Mouse (Mus musculus) heart, embryonic 14.5 days (tissue): ENCODE data around the gene Stim2. TPM values are rescaled to one million over a fixed set of nuclear protein-coding genes. Genes with fewer than 3 reads are reported as not detected.

ENCODE experiments used
- ATAC-seq: fragments of 200-750 bp; cut with Nextera tagmentation; 2 replicates; pipeline ENCODE4 v1.8.0; 2017; ENCODE audit warnings: low read depth, moderate TSS enrichment; ENCODE audit not compliant: insufficient number of reproducible peaks, insufficient read depth, low FRiP score
- H3K27ac ChIP-seq, 2 experiments: fragments of 200-500 bp in 1 of 2; fragments of 300-500 bp in 1 of 2; sonication (generic) in 1 of 2; replicated peaks in 1 of 2; 2 replicates each; pipeline ENCODE4 v1.5.1; 2012 to 2014; ENCODE audit warnings: low read depth in 2 of 2, low read length in 2 of 2, control low read depth in 1 of 2, mild to moderate bottlenecking in 1 of 2, mixed read lengths in 1 of 2; ENCODE audit not compliant: control insufficient read depth in 1 of 2, insufficient read depth in 1 of 2
- H3K27me3 ChIP-seq: fragments of 300-500 bp; sonication (generic); 2 replicates; pipeline ENCODE4 v1.6.1; 2014; ENCODE audit warnings: mild to moderate bottlenecking, low read length, control low read depth; ENCODE audit not compliant: control insufficient read depth, insufficient read depth
- H3K36me3 ChIP-seq: fragments of 300-500 bp; sonication (generic); 2 replicates; pipeline ENCODE4 v1.6.1; 2014; ENCODE audit warnings: mild to moderate bottlenecking, control low read depth, low read length, mixed read lengths; ENCODE audit not compliant: control insufficient read depth, insufficient read depth
- H3K4me1 ChIP-seq, 2 experiments: fragments of 200-500 bp in 1 of 2; fragments of 300-500 bp in 1 of 2; sonication (generic) in 1 of 2; 2 replicates each; pipeline ENCODE4 v1.6.1; 2012 to 2014; ENCODE audit warnings: low read length in 2 of 2, control low read depth in 1 of 2, mixed read lengths in 1 of 2; ENCODE audit not compliant: control insufficient read depth in 2 of 2, insufficient read depth in 2 of 2
- H3K4me2 ChIP-seq: fragments of 300-500 bp; sonication (generic); 2 replicates; pipeline ENCODE4 v1.6.1; 2014; ENCODE audit warnings: mild to moderate bottlenecking, low read length
- H3K4me3 ChIP-seq, 2 experiments: fragments of 200-500 bp in 1 of 2; fragments of 300-500 bp in 1 of 2; sonication (generic) in 1 of 2; 2 replicates each; pipeline ENCODE4 v1.5.1; 2012 to 2014; ENCODE audit warnings: low read length in 2 of 2, mild to moderate bottlenecking in 2 of 2, control low read depth in 1 of 2, low read depth in 1 of 2, moderate library complexity in 1 of 2; ENCODE audit not compliant: control insufficient read depth in 1 of 2, insufficient read depth in 1 of 2
- H3K9ac ChIP-seq: fragments of 300-500 bp; sonication (generic); 2 replicates; pipeline ENCODE4 v1.6.1; 2014; ENCODE audit warnings: mild to moderate bottlenecking, low read length
- H3K9me3 ChIP-seq: fragments of 300-500 bp; sonication (generic); 2 replicates; pipeline ENCODE4 v1.6.1; 2016; ENCODE audit warnings: low read length, control low read depth; ENCODE audit not compliant: control insufficient read depth
- WGBS: fragments of 180-500 bp; shearing (Covaris S2); extraction: QIAGEN DNeasy Blood & Tissue Kit; methylation state at CpG from one replicate; pipeline ENCODE4 v1.1.7; 2014; 5-methylcytosine and 5-hydroxymethylcytosine counted together
- polyA plus RNA-seq: library from polyadenylated mRNA; unstranded; fragments of >200 nt; fragmentation: Nextera tagmentation; extraction: Ambion mirVana; gene quantifications from 2 replicates; pipeline ENCODE4 v1.2.1, GENCODE M21; 2014

The Stim2 gene
- polyA plus RNA-seq, 1 experiment from 2014 or later = 18.1 TPM

- Histone ChIP-seq H3K9me3 (no peaks in the 10 kb centered on the region), H3K9ac (no peak overlapping the region), H3K4me3 (no peak overlapping the region), H3K4me1 (peaks cover 18 to 37% of the 10 kb centered on the region in 2 experiments), H3K27me3 (no peaks in the 10 kb centered on the region), H3K27ac (no peak overlapping the region), H3K4me2 (peak overlapping the region; percentile 49), H3K36me3 (no peaks in the 10 kb centered on the region)
- WGBS = 58% methylated on average over 12 of the region's 12 CpGs
- ATAC-seq = no peak
These were observed 157.0 kb downstream of the Stim2 start for GRCm38 (mm10) chr5:54155227-54155776.

DNA sequence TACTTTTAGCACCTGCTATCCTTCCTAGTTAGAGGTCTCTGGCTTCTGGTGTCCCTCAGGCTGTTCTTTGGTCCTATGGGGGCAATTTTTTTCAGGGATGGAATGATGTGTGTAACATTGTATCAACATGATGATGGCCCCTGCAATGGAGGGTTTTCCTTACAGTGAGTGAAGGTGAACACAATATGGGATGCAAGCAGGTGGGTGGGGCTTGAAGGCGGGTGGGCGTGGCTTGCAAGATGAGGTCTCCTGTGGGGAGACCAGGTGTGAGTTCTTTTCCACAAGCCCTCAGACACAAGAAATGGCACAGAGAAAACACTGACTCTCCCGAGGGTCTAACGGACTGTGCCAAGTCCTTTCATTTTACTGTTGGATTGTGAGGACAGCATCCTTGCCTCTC lies 157.6 kb downstream of the Stim2 start:
- Histone ChIP-seq H3K4me1 (peaks cover 18 to 37% of the 10 kb centered on the region in 2 experiments), H3K36me3 (no peaks in the 10 kb centered on the region), H3K27me3 (no peaks in the 10 kb centered on the region), H3K9ac (no peak overlapping the region), H3K27ac (peak overlapping the region in 1 of 2 experiments; percentile 77; a peak in 1 of 4 replicates), H3K4me2 (no peak overlapping the region), H3K9me3 (no peaks in the 10 kb centered on the region), H3K4me3 (no peak overlapping the region)
- no peak for ATAC-seq
- WGBS = 79% methylated on average over 4 of the region's 4 CpGs

DNA sequence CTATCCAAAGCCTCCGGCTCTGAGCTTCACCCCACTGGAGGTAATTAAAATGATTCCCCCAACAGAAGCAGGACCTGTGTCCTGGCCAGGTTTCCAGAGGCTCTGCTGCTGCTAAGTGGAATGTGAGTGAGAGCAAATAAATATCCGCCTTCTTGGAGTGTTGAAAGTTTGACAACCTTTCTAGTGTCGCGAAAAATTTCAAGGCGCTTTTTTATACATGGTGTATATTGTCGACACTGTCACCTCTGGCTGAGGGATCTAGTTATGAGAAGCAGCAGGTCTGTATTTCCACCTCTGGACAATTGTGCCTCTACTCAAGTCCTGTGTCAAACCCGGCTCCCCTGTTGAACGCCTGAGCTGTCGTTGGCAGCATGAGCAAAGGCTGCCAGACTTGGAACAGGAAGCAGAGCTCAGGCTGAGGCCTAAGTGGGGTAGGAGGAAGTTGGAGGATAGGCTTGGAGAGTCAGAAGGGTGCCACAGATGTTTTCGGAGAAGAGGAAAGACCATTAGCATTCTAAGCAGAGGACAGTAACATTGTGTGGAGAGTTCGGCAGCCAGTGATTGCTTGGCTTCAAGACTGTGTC lies 158.7 kb downstream of the Stim2 start:
- no peaks in the 10 kb centered on the region for H3K36me3 ChIP-seq
- WGBS = 23% methylated on average over 11 of the region's 11 CpGs

GRCm38 (mm10) chr5:54158230-54158629 lies 159.9 kb downstream of the Stim2 start:
- Histone ChIP-seq H3K27me3 (no peaks in the 10 kb centered on the region), H3K36me3 (no peaks in the 10 kb centered on the region), H3K4me1 (peaks cover 18 to 37% of the 10 kb centered on the region in 2 experiments), H3K9me3 (no peaks in the 10 kb centered on the region), H3K4me3 (no peak overlapping the region), H3K9ac (no peak overlapping the region), H3K27ac (peak overlapping the region; percentile 42 to 77; a peak in 3 of 4 replicates), H3K4me2 (no peak overlapping the region)
- WGBS = 16% methylated on average over 9 of the region's 9 CpGs
- peak; percentile 52; the same call in 1 of the 2 replicates for ATAC-seq

More for the DNA sequence above, 158.7 kb downstream of the Stim2 start:
- H3K4me1 ChIP-seq = peaks cover 18 to 37% of the 10 kb centered on the region in 2 experiments
- H3K4me2 ChIP-seq = no peak overlapping the region
- no peaks in the 10 kb centered on the region for H3K9me3 ChIP-seq
- H3K9ac ChIP-seq = no peak overlapping the region
- H3K27me3 ChIP-seq = no peaks in the 10 kb centered on the region
- peak; percentile 29 for ATAC-seq
- no peak overlapping the region for H3K4me3 ChIP-seq
- H3K27ac ChIP-seq = peak overlapping the region; percentile 77 to 80

GRCm38 (mm10) chr5:54159156-54159793 lies 161.0 kb downstream of the Stim2 start:
- WGBS = 5% methylated on average over 6 of the region's 6 CpGs
- Histone ChIP-seq H3K9ac (peak overlapping the region; percentile 21; the same call in 1 of the 2 replicates), H3K9me3 (no peaks in the 10 kb centered on the region), H3K36me3 (no peaks in the 10 kb centered on the region), H3K4me2 (peak overlapping the region; percentile 45), H3K4me1 (peaks cover 18 to 43% of the 10 kb centered on the region in 2 experiments), H3K27ac (peak overlapping the region; percentile 65 to 79), H3K27me3 (no peaks in the 10 kb centered on the region), H3K4me3 (no peak overlapping the region)
- no peak for ATAC-seq

DNA sequence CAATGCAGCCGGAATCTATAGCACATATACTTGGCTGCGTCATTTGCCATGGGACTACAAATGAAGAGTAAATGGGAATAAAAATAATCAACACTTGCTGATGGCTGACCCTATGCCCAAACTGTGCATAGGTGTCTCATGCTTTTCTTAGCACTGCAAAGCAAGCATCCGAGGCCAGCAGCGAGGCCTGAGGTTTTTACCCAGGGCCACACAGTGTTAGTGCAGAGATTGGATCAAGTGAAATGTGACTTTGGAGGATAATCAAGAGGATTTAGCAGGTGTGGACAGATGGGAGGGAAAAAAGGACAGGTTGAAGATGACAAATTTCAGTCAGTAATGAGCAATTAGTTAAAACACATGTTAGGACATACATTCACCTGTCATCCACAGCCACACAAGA lies 162.3 kb downstream of the Stim2 start:
- 85% methylated on average over 4 of the region's 4 CpGs for WGBS
- Histone ChIP-seq H3K36me3 (no peaks in the 10 kb centered on the region), H3K4me2 (no peak overlapping the region), H3K4me3 (no peak overlapping the region), H3K4me1 (peaks cover 18 to 40% of the 10 kb centered on the region in 2 experiments), H3K27ac (no peak overlapping the region), H3K9ac (no peak overlapping the region), H3K9me3 (no peaks in the 10 kb centered on the region), H3K27me3 (no peaks in the 10 kb centered on the region)
- ATAC-seq = no peak

DNA sequence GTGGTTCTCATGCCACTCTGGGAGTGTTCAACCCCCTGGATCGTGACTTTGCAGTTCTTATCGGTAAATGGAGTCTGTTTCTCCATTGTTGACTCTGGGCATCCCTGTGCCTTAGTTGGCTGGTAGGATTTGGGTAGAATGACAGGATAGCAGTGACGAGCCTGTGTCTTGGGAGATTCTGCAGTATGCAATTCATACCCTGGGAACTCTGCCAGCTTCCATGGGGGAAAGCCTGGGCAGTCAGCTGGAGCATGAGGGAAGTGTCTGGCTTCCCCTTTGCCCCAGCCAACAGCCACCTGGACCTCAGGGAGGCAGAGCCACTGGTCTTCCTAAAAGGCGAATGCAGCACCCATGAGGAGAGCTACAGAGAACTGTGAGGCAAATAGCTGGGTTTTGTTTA lies 165.6 kb downstream of the Stim2 start:
- no peak overlapping the region for H3K27ac ChIP-seq
- no peak overlapping the region for H3K4me2 ChIP-seq
- ATAC-seq = no peak
- H3K4me3 ChIP-seq = no peak overlapping the region
- H3K27me3 ChIP-seq = no peaks in the 10 kb centered on the region
- H3K9ac ChIP-seq = no peak overlapping the region
- no peaks in the 10 kb centered on the region for H3K9me3 ChIP-seq
- 63% methylated on average over 4 of the region's 4 CpGs for WGBS
- peaks cover 5 to 16% of the 10 kb centered on the region in 2 experiments for H3K4me1 ChIP-seq
- H3K36me3 ChIP-seq = no peaks in the 10 kb centered on the region
